Comparison of ENCODE assay signal across 20 mouse cellular contexts in genomic region chr7:130014609-130015008, GRCm38 (mm10).
DNase-seq lines count a peak whose midpoint lies in the region; ATAC-seq lines count a peak whose summit lies in the region.
"Had no signal": no experiment of that assay in that cellular context is flagged by ENCODE, and none has a peak within 500 bp of the region (broad histone marks: within the 10 kb centered on the region; RNA-seq: fewer than 3 reads in every experiment).

No protein-coding gene starts in this region.

- H3K27me3 ChIP-seq in heart, embryonic 13.5 days (replicated peaks), result no peaks in the 10 kb centered on the region
- H3K27me3 ChIP-seq in lung, embryonic 15.5 days, result no peaks in the 10 kb centered on the region
- H3K27me3 ChIP-seq in embryonic facial prominence, embryonic 15.5 days, result no peaks in the 10 kb centered on the region
- peaks cover 4% of the 10 kb centered on the region for H3K27me3 ChIP-seq in limb, embryonic 12.5 days
- H3K27me3 ChIP-seq: forebrain, embryonic 15.5 days; hindbrain, embryonic 13.5 days; liver, embryonic 13.5 days; midbrain, embryonic 13.5 days had no signal

- no peak for DNase-seq in heart, postnatal 4 days
- no peak for DNase-seq in lung, postnatal 25 days (ENCODE audit: low spot score)
- no peak for DNase-seq in cerebellum, postnatal 4 days (ENCODE audit: low spot score in 2 of 2)
- DNase-seq: adrenal gland, adult 2 months; cerebellum, adult 11 months; cerebellum, adult 9-11 months; kidney, adult 9 months; kidney, postnatal 14 days; liver, embryonic 13.5 days; lung, adult 2 months; thymus, adult 18-20 months; thymus, postnatal 4 days had no signal

- no peak overlapping the region for H3K4me2 ChIP-seq in heart, embryonic 13.5 days
- H3K4me2 ChIP-seq in lung, embryonic 15.5 days, result no peak overlapping the region
- no peak overlapping the region for H3K4me2 ChIP-seq in embryonic facial prominence, embryonic 15.5 days (replicated peaks)
- H3K4me2 ChIP-seq in limb, embryonic 12.5 days, result no peak overlapping the region
- H3K4me2 ChIP-seq: forebrain, embryonic 15.5 days; hindbrain, embryonic 13.5 days; liver, embryonic 13.5 days; midbrain, embryonic 13.5 days had no signal

- WGBS in heart, embryonic 13.5 days, result 35% methylated on average over 10 of the region's 10 CpGs
- WGBS in lung, embryonic 15.5 days, result 35% methylated on average over 10 of the region's 10 CpGs
- WGBS in embryonic facial prominence, embryonic 15.5 days, result 72% methylated on average over 10 of the region's 10 CpGs
- 73% methylated on average over 10 of the region's 10 CpGs for WGBS in limb, embryonic 12.5 days

- H3K9ac ChIP-seq in heart, embryonic 13.5 days, result 0 out of 2 replicates have a peak overlapping the region, but pooled peaks have one; percentile 19
- no peak overlapping the region for H3K9ac ChIP-seq in lung, embryonic 15.5 days
- no peak overlapping the region for H3K9ac ChIP-seq in embryonic facial prominence, embryonic 15.5 days
- no peak overlapping the region for H3K9ac ChIP-seq in limb, embryonic 12.5 days (replicated peaks)
- H3K9ac ChIP-seq: forebrain, embryonic 15.5 days; hindbrain, embryonic 13.5 days; liver, embryonic 13.5 days; midbrain, embryonic 13.5 days had no signal

- H3K27ac ChIP-seq in heart, embryonic 13.5 days (replicated peaks), result peak overlapping the region; percentile 79
- peak overlapping the region; percentile 31; the same call in 1 of the 2 replicates for H3K27ac ChIP-seq in lung, embryonic 15.5 days
- peak overlapping the region; percentile 85 for H3K27ac ChIP-seq in embryonic facial prominence, embryonic 15.5 days (replicated peaks)
- 0 out of 2 replicates have a peak overlapping the region, but pooled peaks have one; percentile 37 for H3K27ac ChIP-seq in limb, embryonic 12.5 days
- H3K27ac ChIP-seq: forebrain, embryonic 15.5 days; hindbrain, embryonic 13.5 days; layer of hippocampus, adult 2 months; liver, embryonic 13.5 days; midbrain, embryonic 13.5 days had no signal

- H3K4me1 ChIP-seq in heart, embryonic 13.5 days, result peaks cover 46% of the 10 kb centered on the region
- peaks cover 37% of the 10 kb centered on the region for H3K4me1 ChIP-seq in lung, embryonic 15.5 days
- H3K4me1 ChIP-seq in embryonic facial prominence, embryonic 15.5 days, result peaks cover 34% of the 10 kb centered on the region
- H3K4me1 ChIP-seq in limb, embryonic 12.5 days (replicated peaks), result peaks cover 32% of the 10 kb centered on the region
- H3K4me1 ChIP-seq: forebrain, embryonic 15.5 days; hindbrain, embryonic 13.5 days; liver, embryonic 13.5 days; midbrain, embryonic 13.5 days had no signal

- no peak overlapping the region for H3K4me3 ChIP-seq in heart, embryonic 13.5 days
- H3K4me3 ChIP-seq in lung, embryonic 15.5 days, result no peak overlapping the region
- H3K4me3 ChIP-seq in embryonic facial prominence, embryonic 15.5 days (replicated peaks), result no peak overlapping the region
- H3K4me3 ChIP-seq in limb, embryonic 12.5 days (replicated peaks), result no peak overlapping the region
- H3K4me3 ChIP-seq: forebrain, embryonic 15.5 days; hindbrain, embryonic 13.5 days; layer of hippocampus, adult 2 months; liver, embryonic 13.5 days; midbrain, embryonic 13.5 days had no signal

- no peak for ATAC-seq in heart, embryonic 13.5 days (ENCODE audit: extremely low read depth, insufficient number of reproducible peaks, low FRiP score, low TSS enrichment)
- no peak for ATAC-seq in lung, embryonic 15.5 days (ENCODE audit: borderline replicate concordance, extremely low read depth, low FRiP score, low TSS enrichment)
- ATAC-seq in embryonic facial prominence, embryonic 15.5 days (ENCODE audit: insufficient number of reproducible peaks, low FRiP score, low TSS enrichment, low read depth), result no peak
- no peak for ATAC-seq in limb, embryonic 12.5 days (ENCODE audit: insufficient number of reproducible peaks, insufficient read depth, low FRiP score, low TSS enrichment, low read depth)
- ATAC-seq: forebrain, embryonic 15.5 days; midbrain, embryonic 13.5 days had no signal

- no peaks in the 10 kb centered on the region for H3K9me3 ChIP-seq in heart, embryonic 13.5 days
- H3K9me3 ChIP-seq in lung, embryonic 15.5 days, result no peaks in the 10 kb centered on the region
- no peaks in the 10 kb centered on the region for H3K9me3 ChIP-seq in embryonic facial prominence, embryonic 15.5 days (replicated peaks)
- H3K9me3 ChIP-seq in limb, embryonic 12.5 days, result no peaks in the 10 kb centered on the region
- H3K9me3 ChIP-seq: forebrain, embryonic 15.5 days; hindbrain, embryonic 13.5 days; liver, embryonic 13.5 days; midbrain, embryonic 13.5 days had no signal

- no peaks in the 10 kb centered on the region for H3K36me3 ChIP-seq in heart, embryonic 13.5 days
- no peaks in the 10 kb centered on the region for H3K36me3 ChIP-seq in lung, embryonic 15.5 days
- H3K36me3 ChIP-seq in embryonic facial prominence, embryonic 15.5 days, result no peaks in the 10 kb centered on the region
- no peaks in the 10 kb centered on the region for H3K36me3 ChIP-seq in limb, embryonic 12.5 days
- H3K36me3 ChIP-seq: forebrain, embryonic 15.5 days; hindbrain, embryonic 13.5 days; liver, embryonic 13.5 days; midbrain, embryonic 13.5 days had no signal

Comparison
In these comparisons a context has a peak if more than half of its experiments do, and no peak if none do; other contexts are left out.
1. H3K27ac ChIP-seq: peak in every context shown above with its lines; median percentile 85 in embryonic facial prominence, embryonic 15.5 days; 79 in heart, embryonic 13.5 days; 37 in limb, embryonic 12.5 days; 31 in lung, embryonic 15.5 days.